Mouse (Mus musculus) urinary bladder, postnatal 4 days (tissue): ENCODE results near the gene Thoc7.
"Not testable (repeated sequence)": the region's sequence is repeated elsewhere in the genome, so short reads cannot be mapped to it uniquely, and the experiment has no call there.

Experiments used
- DNase-seq, 2 experiments: peaks; one replicate each; pipeline ENCODE4 v3.0.0; 2021 to 2022; ENCODE audit warnings: low spot score in 2 of 2

Thoc7 gene

DNA sequence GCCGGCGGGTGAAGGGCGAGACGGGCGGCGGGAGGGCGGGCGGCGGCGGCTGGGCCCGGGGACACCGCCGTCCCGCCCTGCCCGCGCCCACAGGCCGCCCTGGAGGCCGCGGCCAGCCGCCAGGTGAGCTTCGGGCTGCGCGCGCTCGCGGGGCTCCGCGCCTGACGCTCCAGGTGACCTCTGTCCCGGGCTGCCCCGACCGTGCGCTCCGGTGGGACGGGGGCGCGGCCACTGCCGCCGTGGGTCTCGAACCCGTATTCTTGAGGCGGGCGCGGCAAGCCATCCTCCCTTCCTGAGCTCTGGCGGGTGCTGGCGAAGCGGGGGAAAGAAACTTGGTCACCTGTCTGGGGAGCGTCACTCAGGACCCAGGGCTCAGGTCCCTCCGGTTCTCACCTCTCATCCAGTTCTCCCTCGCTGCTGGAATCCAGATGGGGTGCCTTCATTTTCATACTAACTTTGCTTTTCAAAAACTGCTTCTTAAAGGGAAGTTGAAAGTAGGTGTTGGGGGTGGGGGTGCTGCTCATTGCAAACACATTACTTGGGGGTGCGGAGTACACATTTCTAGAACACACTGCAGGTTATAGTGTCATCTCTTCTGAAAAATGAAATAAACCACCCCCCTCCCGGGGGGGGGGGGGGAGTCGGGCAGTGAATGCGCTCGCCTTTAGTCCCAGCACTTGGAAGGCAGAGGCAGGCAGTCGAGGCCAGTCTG, at the start of gene Thoc7, which contains the start of gene Atxn7:
Gene Thoc7 (minus strand): TSS at position 452 of the 712 bp plus-strand sequence.
Gene Atxn7 (plus strand): TSS at position 40 of the 712 bp plus-strand sequence.
- peak; percentile 40 to 60 for DNase-seq

DNA sequence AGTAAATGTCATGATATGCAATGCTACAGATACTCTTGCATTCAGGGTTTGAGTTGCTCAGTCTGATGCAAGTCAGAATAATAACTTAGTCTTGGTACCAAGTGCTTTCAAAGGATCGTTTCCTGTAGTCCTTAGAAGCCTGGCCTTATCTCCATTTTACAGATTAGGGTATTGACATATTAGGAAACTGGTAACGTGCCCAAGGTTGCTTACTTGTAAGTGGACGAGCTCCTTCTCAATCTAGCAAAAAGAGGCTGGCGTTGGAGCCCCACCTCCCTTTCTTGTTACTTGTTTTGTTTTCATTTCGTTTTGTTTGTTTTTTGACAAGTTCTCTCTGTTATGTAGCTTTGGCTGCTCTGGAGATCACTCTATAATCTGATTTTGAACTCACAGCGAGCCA, 48.1 kb upstream of the Thoc7 start:
- no peak for DNase-seq

DNA sequence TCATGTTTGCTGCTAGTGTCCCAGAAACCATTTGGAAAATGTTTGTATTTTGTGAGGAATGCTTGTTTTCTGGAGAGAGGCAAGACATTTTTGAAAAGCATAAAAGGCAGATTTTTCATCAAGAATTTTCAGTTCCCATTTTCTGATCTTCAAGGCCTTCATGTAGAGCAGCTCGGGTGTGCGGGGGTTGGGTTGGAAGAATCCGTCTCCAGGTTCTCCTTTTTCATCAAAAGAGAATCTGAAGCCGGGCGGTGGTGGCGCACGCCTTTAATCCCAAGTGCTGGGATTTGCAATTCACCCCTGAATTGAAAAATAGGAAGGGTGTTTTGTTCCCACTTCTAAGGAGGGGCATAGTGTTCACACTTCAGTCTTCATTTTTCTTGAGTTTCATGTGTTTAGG, 41.1 kb upstream of the Thoc7 start:
- DNase-seq = no peak

DNA sequence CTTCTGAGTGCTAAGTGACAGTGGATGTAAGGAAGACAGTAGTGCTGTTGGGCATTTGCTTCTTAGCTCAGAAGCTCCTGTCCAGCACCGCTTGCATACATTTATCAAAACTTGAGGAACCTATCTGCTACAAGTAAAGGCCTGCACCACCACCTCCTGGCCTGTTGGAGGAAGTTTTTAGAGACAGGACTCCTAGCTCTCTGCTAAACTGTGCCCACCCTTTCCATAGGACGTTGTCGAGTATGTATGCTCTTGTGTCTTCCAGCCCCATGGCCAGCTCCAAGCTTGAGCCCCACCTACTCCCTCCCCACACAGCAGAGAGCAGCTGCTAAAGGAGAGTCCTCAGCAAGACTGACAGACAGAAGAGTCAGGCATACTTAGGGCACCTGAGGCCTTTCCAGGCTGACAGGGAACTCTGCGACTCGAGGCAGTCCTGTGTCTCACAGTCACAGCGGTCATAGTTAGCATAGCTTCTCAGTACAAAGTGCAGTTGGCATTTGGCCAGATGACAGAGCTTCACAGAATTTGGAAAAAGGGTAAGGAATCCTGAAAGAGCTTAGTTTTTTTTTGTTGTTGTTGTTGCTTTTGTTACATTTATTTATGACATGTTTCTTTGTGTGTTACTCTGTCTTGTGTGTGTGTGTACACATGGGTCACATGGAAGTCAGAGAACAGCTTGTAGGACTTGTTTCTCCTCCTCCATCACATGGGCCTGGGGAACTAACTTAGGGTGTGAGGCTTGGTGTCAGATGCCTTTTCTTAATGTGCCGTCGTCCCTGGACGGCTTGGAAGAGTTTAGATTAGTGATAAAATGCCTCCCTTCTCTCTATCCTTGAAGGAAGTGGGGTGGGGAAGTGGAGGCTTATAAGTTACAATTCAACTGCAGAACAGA, 33.8 kb upstream of the Thoc7 start:
- no peak for DNase-seq

DNA sequence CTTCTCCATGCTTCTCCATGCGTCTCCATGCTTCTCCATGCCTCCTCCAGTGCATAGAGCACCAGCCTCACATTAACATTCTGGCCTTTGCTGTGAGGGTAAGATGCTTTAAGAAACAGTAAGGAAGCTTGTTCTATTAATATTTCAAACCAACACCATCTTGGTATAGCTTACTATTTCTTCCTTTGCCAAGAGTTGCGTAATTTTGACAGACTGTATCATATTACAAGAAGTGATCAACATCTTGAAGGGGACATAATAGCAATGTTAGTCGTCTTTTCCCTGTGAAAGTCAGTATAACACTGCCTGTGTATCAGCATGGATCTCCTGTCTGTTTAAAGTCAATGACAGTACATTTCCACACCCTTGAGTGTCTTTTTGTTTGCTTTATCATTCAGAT, 29.1 kb upstream of the Thoc7 start:
- no peak for DNase-seq

GRCm38 (mm10) chr14:13988397-13988796, 26.7 kb upstream of the Thoc7 start:
- DNase-seq = no peak

DNA sequence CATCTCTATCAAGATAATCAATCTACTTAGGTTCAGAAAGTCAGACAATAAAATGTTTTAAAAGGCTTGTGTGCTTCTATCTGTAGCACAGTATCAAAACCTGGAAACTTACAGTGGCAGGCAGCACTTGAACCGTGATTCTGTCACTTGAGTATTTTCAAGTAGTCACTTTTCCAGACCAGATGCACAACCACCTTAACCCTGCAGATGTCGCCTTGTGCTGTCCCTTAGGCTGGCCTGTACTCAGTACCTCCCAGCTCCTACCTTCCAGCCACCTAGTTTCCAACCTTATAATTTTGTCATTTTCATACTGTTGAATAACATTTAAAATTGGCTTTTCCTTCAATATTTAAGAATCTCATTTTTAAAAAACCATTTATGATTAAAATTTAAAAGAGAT, 20.5 kb upstream of the Thoc7 start:
- DNase-seq = no peak

DNA sequence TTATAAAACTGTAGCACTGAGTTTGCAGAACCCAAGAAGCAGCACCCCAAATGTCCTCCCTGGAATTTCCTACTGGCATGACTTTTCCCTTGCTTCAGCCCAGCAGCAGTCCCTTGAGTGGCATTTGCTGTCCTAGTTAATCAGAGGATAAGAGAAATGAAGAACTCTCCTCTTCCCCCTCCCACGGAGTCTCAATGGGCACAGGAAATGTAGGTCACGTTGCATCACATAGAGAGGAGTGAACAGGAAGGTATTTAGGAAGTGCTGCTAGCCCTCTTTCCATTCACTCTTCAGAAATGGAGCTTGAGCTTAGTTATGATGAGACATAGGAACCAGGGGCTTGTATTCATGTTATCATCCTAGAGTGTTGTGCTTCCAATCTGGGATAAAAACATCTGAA, 19.6 kb upstream of the Thoc7 start:
- DNase-seq = no peak

DNA sequence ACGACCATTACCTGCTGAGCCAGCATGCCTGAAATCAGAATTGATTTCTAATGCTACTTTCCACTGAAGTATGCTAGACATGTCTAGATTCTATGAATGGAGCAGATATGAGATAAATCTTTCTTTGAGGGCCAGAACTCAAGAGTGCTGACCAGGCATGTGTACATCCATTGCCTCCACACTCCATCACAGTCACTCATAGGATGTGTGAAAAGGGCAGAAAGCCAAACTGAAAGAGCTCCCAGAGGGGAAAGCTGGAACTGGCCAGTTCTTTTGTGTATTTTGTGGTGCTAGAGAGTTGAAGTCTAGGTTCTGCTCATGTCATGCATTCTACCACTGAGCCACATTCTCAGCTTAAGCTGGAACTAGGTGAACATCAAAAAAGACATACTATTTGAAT, 15.8 kb upstream of the Thoc7 start:
- DNase-seq = no peak

DNA sequence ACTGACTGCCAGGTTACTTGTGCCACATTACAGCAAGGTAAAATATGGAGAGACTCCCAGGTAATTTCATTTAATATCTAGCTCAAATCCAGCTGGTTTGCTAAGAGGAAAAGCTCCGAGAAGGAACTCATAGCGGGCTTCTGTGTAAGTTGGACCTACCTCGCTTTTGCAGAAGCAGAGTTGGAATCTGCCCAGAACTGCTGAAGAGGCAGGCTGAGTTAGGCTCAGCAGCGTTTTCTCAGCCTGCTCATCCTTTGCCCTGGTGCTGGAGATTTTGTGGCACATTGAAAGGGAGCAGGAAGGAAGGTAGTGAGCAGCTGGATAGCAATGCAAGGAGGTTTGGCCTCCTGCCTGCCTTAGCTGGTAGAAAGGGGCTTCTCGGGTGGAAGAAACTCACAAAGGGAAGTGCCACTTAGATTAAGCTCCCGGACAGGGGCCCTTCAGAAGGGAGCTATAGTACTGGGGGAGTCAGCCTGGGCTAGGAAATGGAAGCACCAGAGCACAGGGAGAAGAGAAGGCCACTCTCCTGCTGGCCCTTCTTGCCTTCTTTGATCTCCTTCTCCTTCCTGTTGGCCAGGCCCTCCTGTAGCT, 10.1 kb upstream of the Thoc7 start:
- no peak for DNase-seq

GRCm38 (mm10) chr14:13970513-13970912, 8.9 kb upstream of the Thoc7 start:
- no peak for DNase-seq

- DNase-seq = no peak
Measured at GRCm38 (mm10) chr14:13968476-13968875, 6.8 kb upstream of the Thoc7 start.

- no peak for DNase-seq
Measured at GRCm38 (mm10) chr14:13967607-13968006, 6.0 kb upstream of the Thoc7 start.

DNA sequence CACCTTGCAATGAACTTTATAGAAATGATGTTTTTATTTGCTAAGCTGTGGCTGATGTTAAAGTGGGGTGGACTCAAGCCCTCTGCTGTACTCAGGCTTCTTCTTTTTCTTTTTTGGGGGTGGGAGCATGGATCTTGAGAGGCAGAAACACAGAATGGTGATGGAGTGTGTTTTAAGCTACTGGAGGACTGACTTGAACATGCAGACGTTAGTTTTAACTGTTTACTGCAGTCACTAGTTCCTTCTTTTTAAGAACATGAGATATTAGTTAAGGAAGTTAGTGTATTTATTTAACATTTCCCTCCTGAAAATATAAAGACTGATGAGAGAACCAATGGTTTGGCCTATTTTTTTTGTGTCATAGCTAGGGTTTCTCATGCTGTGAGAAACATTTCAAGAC, 1.9 kb upstream of the Thoc7 start:
- no peak for DNase-seq

DNA sequence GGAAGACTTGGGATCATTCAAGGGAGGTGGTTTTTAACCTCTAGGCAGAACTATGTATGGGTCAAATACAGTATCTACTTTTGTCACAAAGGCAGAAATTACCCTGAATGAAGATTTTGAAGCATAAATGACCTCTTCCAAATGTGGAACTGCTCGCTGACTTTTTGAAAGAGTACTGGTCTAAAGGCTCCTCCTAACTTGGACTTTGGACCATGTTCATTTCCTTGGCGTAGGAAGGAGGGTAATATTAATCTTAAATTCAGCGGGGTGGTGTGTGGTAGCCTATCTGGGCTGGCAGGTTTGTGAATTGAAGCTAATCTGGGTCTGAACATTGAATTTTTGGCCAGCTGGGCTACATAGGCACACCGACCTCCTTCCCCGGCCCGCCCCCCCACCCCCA, 824 bp upstream of the Thoc7 start:
- no peak for DNase-seq

DNA sequence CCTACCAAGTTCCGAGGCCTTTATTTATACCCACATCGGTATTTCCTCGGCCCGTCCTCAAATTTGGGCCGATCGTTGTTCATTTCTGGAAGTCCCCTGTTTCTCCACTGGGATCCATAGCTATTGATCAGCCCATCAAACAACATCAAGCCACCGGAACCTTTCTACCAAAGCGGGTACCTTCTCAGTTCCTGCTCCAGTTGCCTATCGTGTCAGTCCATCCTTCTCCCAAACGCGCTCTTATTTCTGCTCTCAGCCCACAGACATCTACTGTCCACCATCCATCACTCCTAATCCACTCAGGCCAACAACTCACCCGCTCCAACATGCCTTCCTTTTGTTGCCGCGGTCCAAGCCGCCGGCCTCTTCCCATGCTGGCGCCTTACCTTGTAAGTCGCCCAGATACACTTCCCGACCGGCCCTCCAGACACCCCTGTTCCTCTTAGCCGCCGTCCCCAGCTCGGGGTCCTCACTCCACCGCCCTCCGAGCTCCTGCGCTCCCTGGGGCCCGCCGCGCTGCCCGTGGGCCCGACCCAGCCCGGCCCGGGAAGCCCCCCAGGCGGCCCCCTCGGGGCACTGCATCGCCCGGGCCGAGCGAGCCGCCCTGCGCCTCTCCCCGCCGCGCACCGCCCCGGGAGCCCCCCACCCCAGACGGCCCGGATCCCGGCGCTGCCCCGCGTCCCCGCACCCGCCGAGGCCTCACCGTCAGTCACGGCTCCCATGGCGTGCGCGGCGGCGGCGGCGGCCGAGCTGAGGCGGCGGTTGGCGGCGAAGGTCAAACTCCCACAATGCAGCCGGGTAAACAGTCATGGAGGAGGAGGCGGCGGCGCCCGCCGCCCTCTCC, 948 bp downstream of the Thoc7 start:
- DNase-seq = peak; percentile 53 to 69

DNA sequence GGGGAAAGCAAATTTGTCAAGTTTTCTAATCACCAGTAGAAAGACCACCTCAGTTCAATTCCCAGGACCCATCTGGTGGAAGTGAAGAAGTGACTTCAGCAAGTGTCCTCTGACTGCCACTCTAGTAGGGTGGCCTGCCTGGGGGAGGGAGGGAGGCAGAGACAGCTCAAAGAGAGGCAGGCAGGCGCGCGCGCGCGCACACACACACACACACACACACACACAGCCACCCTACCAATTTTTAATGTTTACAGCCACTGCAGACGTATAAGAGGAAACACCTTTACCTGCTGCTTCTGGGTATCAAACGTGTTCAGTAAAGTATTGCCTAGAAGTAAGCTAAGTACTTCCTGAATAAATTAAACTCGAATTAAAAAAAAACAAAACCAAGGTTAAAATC, 1.6 kb downstream of the Thoc7 start:
- no peak for DNase-seq

DNA sequence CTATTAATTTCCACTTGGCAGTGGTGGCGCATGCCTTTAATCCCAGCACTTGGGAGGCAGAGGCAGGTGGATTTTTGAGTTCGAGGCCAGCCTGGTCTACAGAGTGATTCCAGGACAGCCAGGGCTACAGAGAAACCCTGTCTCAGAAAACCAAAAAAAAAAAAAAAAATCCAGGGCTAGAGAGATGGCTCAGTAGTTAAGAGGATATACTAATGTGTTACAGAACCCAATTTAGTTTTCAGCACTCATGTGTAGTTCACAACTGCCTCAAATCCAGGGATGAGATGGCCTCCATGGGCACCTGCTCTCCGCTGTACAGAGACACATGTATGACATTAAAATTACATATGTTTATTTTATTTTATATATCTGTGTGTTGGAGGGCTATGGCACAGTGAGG, 9.5 kb downstream of the Thoc7 start:
- not testable (repeated sequence) for DNase-seq

GRCm38 (mm10) chr14:13950401-13950800, 11.3 kb downstream of the Thoc7 start:
- no peak for DNase-seq

DNA sequence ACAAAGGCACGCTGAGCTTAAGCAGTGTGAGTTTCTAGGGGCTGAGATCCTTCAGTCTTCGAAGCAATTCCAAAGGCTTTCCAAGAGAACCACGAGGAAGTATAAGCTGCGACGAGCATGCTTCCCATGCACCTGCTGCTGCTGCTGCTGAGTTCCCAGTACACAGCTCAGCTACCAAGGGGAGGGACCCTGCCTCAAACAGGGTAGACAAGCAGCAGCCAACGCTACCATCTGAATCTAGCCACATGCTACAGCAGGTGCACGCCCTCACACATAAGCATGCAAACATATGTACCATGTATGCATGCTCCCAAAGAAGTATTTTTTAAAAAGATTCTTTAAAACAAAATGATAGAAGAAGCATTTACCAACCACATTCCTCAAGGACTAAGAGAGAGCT, 13.3 kb downstream of the Thoc7 start:
- DNase-seq = no peak

DNA sequence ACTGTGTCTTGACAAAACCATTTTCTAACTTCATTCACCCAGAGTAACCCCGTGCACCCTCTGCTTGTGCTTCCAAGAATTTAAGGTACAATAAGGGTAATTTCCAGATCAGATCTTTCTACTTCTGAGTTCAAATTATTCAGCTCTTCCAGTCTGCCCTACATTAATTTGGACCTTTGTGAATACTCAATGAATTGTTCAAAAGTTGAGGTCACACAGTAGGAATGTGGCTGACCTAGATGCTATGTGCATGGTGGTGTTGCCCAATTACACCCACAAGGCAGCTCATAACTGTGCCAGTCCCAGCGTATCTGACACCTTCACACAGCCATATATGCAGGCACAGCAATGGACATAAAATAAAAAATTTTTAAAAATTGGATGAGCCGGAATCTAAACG, 17.0 kb downstream of the Thoc7 start:
- DNase-seq = no peak

DNA sequence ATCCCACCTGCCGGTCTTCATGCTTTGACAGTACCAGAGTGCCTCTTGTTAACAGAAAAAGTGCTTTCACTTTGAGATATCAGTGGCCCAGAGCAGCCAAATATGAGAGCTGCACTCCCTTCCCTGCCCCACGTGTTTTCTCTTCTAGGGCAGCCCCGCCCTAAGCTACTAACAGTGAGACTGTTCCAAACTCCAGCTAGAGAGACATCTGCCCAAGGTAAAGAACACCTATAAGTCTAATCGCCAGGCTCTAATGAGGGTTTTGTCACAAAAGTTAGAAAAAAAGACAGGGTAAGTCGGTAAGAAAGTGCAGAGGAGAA, 27.6 kb downstream of the Thoc7 start:
- no peak for DNase-seq
